Mouse (Mus musculus) brain, embryonic 18.5 days (tissue): ENCODE data around the gene Sdr42e1.

ENCODE experiments used
- DNase-seq: peaks from one replicate; pipeline ENCODE4 v3.0.0-alpha.2; 2012; ENCODE audit warnings: low read depth, low spot score

The Sdr42e1 gene

DNA sequence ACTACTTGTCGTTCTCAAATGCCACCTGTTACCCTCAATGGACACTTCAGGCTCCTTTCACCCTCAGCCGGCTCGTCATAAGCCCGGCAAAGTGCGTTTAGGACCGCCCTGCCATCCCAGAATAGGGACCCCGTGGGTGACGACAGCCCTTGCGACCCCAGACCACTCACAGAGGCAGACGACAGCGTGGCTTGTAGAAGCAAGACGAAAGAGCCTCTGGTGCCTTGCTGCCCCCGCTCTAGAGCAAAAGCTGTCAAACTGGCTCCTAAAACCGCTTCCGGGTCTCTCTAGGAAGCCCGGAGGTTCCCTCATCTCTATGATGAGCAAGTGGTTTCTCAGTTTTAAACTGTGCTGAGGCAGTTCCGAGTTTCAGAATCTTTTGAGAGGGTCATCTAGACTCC, at the start of gene Sdr42e1:
Gene Sdr42e1 (minus strand): TSS at position 260 of the 401 bp plus-strand sequence.
- peak; percentile 8 for DNase-seq

DNA sequence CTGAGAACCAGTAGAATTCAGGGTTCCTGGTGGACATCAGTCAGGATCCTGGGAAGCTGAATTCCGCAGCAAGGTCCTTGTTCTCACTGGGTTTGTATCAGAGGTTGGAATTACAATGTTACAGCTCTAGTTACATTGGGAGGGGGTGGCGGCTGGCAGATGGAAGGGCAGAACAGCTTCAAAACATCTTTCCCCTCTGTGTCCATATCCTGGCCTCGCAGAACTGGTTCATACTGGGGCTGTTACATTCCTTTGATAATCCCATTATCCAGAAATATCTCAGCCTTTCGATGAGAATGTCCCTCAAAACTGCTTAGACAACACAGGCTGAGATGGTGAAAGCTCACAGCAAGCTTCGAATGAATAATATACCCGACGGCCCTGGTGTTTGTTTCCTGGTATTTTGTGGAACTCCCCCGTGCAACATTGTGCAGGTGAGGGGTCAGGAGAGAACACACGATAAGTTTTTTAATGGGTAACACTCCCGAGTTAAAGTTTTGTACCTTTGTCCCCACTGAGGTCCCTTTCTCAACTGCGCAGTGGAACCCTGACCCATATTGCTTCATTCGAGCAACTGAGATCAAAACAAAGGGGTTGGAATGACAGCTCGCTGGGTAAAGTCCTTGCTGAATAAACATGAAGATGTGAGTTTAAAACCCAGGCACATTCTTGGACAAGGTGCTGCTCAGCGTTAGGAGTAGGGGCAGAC, 44.8 kb upstream of the Sdr42e1 start:
- DNase-seq = no peak

DNA sequence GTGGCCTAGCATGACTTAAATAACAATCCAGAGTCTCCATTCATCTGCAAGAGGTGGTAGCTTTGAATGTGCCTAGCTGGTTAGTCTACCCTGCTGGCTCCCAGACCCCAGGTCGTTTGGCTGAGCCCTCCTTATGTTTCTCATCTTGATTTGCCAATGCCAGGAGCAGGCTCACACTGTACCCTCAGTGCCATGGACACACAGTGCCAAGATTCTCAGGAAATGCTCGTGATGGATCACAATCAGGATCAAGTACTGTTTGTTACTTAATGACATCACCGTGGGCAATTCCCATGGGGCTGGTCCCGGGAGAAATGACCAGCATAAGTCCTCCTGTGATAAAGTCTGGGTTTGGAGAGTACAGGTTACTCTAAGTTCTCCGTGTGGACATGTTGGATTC, 42.4 kb upstream of the Sdr42e1 start:
- DNase-seq = no peak

DNA sequence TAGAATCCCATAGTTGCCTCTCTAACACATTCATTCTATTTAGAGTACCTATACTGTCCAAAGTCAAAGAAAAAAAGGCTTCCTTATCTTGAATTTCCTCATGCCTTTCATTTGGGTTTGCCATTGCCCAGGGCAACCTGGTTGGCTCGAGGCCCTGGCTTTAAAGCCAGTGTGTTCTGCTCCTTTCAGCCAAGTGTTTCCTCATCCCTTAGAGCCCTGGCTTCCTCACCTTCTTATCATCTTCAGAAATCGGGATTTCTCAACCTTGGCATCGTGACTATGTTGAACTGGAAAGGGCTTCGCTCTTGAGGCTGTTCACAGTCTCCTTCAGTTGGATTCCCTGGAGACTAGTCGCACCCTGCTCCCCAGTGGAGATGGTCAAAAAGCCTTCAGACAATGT, 41.1 kb upstream of the Sdr42e1 start:
- no peak for DNase-seq

DNA sequence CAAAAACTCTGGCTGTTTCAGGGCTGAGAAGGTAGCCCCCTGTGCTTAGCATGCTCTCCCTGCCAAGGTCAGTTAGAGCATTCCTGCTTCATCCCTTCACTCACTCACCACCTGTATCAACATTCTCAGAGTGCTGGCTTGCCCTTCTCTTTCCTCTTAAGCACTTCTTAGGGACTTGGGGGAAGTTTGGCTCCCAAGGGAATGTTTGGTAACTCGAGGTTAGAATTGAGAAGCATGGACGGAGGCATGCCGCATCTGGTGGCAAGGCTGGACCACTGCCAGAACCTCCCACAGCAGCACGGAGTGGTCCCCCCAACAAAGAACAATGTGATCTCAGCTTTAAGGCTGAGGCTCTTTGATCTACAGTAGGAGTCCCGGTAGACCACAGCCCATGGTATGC, 38.7 kb upstream of the Sdr42e1 start:
- no peak for DNase-seq

DNA sequence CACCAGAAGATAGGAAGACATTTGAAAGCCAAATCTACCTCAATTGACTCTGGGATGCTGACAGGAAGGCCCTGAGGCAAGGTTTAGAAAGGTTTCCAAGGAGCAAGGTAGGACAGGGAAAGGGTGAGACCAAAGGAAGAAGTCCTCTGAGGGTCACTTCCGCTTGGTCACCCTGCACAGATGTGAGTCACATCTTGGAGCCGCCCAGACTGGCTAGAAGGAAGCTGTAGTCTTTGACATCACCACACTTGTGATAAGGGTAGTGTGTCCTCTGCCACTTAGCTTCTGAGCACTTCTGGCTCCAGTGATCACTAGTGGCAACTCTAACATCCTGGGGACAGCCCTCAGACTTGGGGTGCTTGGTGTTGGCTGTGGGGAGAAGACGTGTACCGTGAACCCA, 32.7 kb upstream of the Sdr42e1 start:
- no peak for DNase-seq

DNA sequence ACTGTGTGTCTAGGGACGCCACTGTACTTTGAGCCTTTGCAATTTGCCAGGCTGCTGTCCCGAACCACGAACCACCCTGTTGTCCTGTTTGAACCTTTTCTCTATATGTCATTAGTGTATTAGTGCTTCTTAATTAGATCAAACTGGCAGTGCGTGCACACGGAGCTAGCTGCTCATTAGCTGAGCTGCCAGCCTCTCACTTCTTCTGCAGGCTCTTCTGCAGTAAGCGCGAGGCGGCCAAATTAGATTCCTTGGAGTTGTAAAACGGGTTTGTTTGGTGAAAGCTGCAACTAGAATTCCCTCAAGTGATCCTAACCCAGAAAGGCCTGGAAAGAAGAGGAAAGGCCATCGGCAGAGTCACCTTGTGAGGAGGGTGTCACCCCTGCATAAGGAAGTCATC, 29.2 kb upstream of the Sdr42e1 start:
- DNase-seq = no peak

DNA sequence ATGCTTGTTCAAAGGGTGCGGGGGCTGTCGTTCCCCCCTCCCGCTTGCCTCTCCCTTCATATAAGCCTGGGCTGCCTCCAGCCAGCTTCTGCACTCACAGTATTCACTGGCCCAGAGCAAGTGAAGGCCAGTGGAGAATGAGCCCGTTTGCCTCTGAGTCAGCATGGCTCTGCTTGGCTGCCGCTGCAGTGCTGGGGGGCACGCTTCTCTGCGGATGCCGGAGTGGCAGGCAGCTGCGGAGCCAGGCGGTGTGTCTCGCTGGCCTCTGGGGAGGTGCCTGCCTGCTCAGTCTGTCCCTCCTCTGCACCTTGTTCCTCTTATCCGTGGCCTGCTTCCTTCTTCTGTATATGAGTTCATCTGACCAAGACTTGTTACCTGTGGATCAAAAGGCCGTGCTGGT, 28.4 kb upstream of the Sdr42e1 start, which contains the start of gene Hsd17b2:
Gene Hsd17b2 (plus strand): TSS at position 46 of the 400 bp plus-strand sequence.
- DNase-seq = no peak

DNA sequence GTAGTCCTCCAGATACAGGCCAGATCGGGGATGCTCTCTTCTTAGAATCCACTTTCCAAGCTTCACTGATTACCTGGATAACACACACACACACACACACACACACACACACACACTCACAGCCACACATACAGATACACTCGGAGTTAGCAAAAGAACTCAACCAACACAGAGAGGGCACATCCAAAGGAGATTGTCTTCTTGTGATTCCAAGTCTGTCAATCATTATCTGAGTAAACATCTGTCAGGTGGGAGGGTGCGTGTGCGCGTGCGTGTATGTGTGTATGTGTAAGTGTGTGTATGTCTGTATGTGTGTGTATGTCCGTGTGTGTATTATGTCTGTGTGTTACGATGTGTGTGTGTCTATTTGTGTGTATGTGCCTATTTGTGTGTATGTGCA, 27.8 kb upstream of the Sdr42e1 start:
- no peak for DNase-seq

DNA sequence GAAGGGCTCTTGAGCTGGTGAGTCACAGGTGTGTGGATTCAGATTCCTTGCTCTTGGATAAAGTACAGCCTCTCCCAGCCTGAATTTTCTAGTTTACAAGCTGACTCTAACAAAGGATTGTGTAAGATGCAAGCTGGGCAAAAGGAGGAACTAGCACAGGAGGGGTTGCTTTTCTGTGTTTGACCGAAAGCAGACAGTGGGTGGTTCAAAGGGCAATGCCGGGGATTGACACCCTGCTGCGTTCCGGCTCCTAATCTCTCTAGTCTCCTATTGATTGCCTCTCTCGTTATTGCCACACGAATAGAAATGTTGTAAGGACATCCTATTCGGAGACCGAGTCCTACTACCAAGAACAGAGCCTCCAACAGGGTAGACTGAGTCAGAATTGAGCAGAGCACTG, 27.2 kb upstream of the Sdr42e1 start:
- no peak for DNase-seq

DNA sequence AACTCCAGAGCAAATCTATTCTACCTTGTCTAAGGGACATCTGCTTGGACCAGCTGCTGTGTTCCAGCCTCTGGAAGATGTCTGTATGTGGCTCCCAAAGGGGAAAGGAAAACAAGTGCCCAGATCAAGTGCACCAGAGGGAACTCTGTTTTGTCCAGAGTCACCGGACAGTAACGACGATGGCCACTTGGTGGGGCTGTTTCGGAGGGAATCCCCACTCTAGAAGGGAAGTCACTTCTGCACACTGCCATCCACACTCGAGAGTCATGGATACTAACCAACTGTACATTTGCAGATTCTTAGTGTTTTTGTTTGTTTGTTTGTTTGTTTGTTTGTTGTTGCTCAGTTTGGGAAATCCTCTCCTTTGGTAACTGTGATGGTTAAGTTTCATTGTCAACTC, 23.8 kb upstream of the Sdr42e1 start:
- DNase-seq = no peak

DNA sequence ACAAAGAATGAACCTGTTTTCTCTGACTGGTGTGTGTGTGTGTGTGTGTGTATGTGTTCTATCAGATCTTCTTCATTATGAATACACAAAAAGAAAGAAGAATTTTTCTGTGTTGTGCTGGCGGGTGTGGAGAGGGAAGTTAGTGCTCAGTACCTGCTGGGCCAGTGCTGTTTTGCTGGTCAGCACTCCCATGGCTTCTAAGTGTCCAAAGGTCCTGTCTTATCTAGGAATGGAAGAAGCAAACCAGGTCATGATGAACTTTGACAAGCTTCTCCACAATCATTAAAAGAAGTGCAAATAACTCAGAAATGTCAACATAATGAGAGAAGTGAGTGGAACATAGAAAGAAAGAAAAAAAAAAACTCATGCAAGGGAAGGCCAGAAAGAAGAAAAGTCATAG, 22.1 kb upstream of the Sdr42e1 start:
- no peak for DNase-seq

DNA sequence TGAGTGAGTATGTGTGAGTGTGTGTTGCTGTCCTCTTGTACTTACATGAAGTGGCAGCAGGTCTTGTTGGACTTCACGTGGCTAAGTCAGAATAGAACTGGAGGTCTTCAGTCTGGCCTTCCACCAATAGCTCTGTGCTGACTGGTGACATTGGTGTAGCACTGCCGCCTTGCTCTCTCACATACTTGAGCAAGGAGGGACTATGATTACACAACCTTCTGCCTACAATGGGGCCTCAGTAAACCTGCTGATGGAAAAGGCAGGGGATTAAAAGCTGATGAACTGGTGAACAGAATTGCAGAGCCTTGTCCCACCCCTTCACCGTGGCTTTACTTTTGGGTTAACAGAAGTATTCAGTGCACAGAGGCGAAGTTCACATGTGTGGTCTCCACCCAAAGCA, 18.6 kb upstream of the Sdr42e1 start:
- no peak for DNase-seq

DNA sequence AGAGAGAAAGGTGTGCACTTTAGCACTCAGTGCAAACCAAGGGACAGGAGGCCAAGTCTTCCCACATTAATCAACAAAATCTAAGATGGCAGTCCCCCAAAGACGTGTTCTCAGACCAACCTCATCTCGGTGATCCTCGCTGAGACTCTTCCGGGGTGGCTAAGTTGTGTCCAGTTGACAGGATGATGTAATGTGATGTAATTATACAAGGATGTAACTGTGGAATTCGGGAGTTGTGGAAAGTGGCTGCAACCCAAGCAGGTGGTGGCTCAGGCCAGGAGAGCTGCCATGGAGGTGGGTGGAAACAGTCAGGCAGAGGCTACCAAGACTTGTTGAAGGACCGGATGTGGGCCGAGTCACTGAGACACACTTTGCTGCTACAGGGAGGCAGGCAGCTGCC, 14.4 kb upstream of the Sdr42e1 start:
- DNase-seq = no peak

DNA sequence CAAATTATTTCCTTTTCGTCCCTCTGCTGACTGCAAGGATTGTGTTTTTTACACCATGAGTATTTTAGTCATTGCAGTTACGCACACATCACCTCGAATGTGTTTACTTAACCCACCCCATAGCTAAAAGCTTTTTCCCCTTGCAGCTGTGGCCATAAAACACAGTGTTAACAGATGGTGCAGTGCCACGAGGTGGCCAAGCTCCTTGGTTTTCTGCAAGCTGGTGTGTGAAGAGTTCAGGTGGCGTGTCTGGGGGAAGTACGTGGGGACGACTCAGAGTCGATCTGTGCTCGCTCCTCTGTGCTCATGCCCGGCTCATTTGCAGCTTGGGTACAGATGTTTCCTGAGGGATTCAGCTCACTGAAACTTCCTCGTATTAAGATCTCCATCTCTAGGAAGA, 11.0 kb upstream of the Sdr42e1 start:
- no peak for DNase-seq

DNA sequence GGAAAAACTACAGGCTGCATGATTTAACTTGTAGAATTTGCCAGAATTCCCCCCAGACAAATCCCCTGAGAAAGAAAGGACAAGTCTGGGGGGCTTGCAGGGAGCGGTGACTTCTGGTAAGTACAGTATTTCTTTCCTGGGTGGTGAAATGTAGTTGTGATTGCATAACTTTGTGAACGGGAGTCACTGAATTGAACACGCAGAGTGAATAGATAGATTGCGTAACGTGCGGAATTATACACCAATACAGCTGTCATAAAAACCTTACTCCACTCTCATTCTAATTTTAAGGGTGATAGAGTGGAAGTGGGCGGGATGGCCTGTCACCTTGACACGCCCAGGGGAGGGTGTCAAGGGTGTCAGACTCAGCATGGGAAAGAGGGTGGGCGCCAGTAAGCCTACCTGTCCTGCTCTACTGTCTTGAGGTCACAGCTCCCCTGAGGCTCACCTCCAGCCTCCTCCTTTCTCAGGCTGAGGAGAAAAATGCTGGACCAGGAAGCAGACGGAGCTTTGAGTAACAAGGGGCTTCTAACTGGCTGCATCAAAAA, 10.5 kb upstream of the Sdr42e1 start:
- DNase-seq = no peak

DNA sequence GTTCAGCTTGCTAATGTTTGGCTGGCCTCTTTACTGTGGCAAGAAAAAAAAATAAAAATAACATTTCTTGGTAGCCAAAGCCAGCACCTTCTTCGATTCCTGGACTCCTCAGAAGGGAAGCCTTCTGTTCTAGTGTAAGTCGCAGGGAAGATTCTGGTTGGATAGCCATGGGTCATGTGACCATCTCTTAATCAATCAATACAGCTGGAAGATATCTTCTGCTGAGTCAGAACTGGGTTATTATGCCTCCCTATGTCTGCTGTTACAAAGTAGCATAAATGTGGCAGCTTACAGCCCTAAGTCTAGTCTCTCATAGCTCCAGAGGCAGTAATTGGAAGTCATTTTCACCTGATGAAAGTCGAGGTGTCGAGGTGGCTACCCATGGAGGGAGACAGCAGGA, 5.2 kb upstream of the Sdr42e1 start:
- DNase-seq = no peak

DNA sequence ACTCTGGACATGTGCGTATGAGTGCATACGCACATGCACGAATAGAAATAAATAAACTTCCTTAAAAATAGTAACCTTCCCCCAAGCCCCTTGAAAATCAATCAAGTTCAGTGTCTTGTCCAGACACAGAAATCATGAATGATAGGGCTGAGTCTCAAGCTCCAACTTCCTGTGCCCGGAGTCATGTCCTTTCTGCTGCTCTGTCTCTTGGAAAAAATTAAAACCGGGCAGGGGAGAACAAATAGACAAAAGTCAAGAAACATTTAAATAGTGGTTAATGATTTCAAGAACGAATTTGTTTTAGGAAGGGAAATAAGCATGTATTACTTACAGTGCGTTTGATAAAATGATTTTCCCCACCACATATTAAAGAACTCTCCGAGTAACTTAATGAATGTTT, 3.5 kb upstream of the Sdr42e1 start:
- DNase-seq = no peak

DNA sequence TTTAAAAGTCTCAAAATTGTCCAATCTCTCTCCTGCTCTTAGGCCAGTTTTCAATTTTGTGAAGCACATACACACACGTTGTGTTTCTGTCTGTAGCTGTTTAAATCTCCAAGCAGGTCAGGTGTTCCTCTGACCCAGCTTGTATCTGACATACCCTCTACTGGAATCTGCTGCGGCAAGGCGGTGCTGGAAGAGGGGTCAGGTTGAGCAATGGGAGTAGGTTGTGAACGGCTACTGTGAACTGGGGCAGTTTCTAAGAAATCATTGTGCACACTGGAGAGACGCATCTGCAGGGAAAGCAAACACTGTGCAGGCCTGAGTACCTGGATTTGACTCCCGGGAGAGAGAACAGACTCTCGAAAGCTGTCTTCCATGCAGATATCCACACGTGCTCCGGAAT, 3.0 kb upstream of the Sdr42e1 start:
- DNase-seq = no peak

DNA sequence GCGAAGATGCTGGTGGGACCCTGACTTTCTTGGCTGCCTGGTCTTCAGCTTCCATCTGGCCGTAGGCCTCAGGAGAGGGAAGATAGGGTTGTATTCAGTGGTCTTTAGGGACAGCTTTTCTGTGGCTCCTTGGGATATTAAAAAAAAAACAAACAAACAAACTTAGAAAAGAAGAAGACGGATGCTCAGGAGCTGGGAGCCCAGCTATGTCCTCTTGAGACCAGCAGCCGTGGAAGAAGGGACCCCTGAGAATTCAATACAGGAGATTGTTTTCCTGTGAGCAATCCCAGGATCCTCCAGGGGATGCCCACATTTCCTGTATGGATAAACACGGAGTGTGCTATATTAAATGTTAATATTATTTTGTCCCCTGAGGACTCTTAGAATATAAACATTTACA, 1.7 kb upstream of the Sdr42e1 start:
- no peak for DNase-seq

DNA sequence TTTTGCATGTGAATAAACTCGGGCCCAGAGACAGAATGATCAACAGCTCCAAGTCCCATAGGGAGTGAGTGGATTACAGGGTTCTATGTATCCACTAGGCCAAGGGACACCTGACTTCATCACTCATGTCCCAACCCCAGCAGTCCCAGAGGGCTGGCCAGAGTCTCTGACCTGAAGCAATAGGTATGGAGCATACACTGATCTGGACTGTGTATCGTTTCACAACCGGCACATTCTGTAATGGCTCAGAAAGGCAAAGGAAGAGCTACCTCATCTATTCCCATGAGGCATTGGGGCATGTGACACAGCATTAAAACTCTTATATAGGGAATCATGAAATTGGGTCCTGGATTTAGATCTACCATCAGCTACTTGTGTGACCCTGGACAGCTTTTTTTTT, 931 bp downstream of the Sdr42e1 start:
- DNase-seq = no peak

DNA sequence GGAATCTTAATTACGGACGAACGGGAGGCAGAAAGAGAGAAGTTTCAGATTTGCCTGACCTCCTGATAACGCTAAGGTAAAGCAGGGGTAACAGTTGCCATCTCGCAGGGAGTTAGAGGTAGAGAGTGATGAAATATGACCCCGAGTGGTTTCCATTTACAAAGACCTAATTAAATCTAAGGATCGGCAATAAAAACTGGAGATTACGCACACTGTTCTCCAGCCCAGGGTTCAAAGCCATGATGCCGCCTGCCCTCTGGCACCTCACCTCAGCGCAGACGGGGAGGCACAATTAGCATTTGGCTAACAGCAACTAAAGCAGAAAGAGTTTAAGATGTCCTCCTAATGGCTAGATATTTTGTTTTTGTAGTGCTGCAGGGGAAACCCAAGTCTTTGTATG, 3.0 kb downstream of the Sdr42e1 start:
- DNase-seq = no peak

DNA sequence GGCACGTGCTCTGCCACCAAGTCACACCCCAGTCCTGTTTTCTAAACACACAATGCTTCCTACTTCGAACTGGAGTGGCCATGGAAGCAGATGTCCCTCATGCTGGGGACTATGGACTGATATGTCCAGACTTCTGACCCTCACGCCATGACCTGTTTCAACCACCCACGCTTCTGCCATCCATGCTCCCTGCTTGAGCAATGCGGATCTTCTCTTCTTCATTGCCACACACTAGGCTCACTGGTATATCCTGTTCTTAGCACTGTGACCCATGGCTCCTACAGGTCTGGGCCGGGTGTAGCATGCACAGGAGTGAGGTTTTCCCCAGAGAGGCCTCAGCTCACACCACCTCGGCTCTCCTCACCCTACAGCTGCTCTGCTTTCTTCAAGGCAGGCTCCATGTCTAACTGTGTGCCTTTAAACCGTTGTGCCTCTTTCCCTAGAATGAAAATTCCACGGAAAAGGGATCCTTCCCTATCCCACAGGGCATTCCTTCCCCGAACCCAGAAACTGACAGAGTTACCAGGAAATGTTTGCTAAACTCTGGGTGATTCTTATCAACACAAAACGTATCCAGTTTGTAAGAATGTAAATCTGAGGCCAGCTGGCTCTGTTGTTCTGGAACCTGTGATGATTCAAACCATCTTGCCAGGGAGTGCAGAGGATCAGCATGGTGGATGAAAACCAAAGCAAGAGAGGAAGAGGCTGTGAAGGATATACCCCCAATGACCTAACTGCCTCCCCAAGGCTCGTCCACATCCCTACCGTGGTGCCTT, 6.0 kb downstream of the Sdr42e1 start:
- DNase-seq = no peak
